Mouse (Mus musculus): ENCODE results near the gene Rpap2. TPM values are rescaled to one million over a fixed set of nuclear protein-coding genes. Genes with fewer than 3 reads are reported as not detected.

Rpap2 gene
- polyA plus RNA-seq (2014; fragmentation: Illumina TruSeq; extraction: RNeasy Lipid Tissue Mini Kit (QIAGEN cat#74804); ENCODE audit: low replicate concordance): 10.0 TPM

GRCm38 (mm10) chr5:107597301-107598077 lies at the start of gene Rpap2, which contains the start of gene Glmn:
TSS of gene Rpap2 (plus strand) at chr5:107597373.
TSS of gene Glmn (minus strand) at chr5:107597888.

Other genes with a start within 250 kb of the Rpap2 start
- gene Ephx4, start 194.6 kb upstream of the Rpap2 start, polyA plus RNA-seq (2014; fragmentation: Illumina TruSeq; extraction: RNeasy Lipid Tissue Mini Kit (QIAGEN cat#74804); ENCODE audit: low replicate concordance): 1.2 TPM
- not detected for gene Lpcat2b, start 165.8 kb upstream of the Rpap2 start, polyA plus RNA-seq (2014; fragmentation: Illumina TruSeq; extraction: RNeasy Lipid Tissue Mini Kit (QIAGEN cat#74804); ENCODE audit: low replicate concordance)
- 7.9 TPM for gene Btbd8, start 159.4 kb upstream of the Rpap2 start, polyA plus RNA-seq (2014; fragmentation: Illumina TruSeq; extraction: RNeasy Lipid Tissue Mini Kit (QIAGEN cat#74804); ENCODE audit: low replicate concordance)
- not detected for gene Gm42669, start 89.8 kb upstream of the Rpap2 start, polyA plus RNA-seq (2014; fragmentation: Illumina TruSeq; extraction: RNeasy Lipid Tissue Mini Kit (QIAGEN cat#74804); ENCODE audit: low replicate concordance)
- gene 1700028K03Rik, start 62.7 kb upstream of the Rpap2 start, polyA plus RNA-seq (2014; fragmentation: Illumina TruSeq; extraction: RNeasy Lipid Tissue Mini Kit (QIAGEN cat#74804); ENCODE audit: low replicate concordance): 0.22 TPM
- gene Glmn, start 515 bp downstream of the Rpap2 start, polyA plus RNA-seq (2014; fragmentation: Illumina TruSeq; extraction: RNeasy Lipid Tissue Mini Kit (QIAGEN cat#74804); ENCODE audit: low replicate concordance): 14.8 TPM
- gene Gfi1, start 128.7 kb downstream of the Rpap2 start, polyA plus RNA-seq (2014; fragmentation: Illumina TruSeq; extraction: RNeasy Lipid Tissue Mini Kit (QIAGEN cat#74804); ENCODE audit: low replicate concordance): 1.2 TPM
- gene Ube2d2b, start 232.7 kb downstream of the Rpap2 start, polyA plus RNA-seq (2014; fragmentation: Illumina TruSeq; extraction: RNeasy Lipid Tissue Mini Kit (QIAGEN cat#74804); ENCODE audit: low replicate concordance): not detected

Data from small intestine, adult 10 weeks (tissue).